Comparison of ENCODE assay signal across 8 mouse cellular contexts in the genomic region with DNA sequence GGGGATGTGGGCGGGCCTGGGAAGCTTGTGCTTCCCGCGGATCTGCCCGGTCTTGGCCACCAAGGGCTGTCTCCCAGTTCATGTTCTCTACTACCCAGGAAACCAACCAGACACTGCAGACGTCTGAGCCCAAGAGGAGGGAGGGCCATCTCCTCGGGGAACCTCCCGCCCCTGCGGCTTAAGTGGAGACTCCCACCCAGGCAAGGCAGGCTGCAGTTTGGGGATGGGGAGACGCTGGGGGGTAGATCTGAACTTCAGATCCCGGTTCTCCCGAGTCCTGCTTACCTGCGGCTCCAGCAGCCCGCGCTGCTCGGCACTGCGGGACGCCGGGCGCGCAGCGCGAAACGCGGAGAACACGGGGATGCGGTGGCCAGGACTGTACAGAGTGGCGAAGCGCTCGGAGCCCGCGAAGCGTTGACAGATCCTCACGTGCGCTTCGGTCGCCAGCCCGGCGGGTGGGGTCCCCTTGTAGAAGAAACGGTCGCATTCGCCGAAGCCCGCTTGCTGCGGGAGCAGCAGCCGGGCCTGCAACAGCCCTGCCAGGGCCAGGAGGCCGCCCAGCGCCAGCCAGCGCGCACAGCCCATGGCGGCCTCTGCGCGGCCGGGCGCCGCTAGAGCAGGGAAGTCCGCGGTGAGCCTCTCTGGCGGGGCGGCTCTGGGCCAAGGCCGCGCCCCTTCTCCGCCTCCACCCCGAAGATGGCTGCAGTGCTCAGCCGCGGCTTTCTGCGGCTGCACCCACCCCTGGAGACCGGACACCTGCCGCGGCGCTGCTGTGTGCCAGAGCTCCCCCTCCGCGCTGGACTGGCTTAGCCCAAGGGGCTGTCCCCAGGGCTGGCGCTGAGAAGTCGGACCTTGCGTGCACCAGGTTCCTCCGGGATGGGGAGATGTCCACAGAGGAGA. TPM values are rescaled to one million over a fixed set of nuclear protein-coding genes. Genes with fewer than 3 reads are reported as not detected.
A peak's percentile ranks its signal among the peaks of the same experiment; 100 is the strongest.
DNase-seq lines count a peak whose midpoint lies in the region; ATAC-seq and TF ChIP-seq lines count a peak whose summit lies in the region.

No protein-coding gene starts in this region.

- peak overlapping the region; percentile 48 to 65 for H3K4me3 ChIP-seq in MEL (ENCODE audit: control insufficient read depth in 1 of 2, insufficient read depth in 1 of 2, low read depth in 2 of 2, low read length in 2 of 2)
- H3K4me3 ChIP-seq in hindbrain, embryonic 10.5 days = peak overlapping the region; percentile 68
- peak overlapping the region; percentile 67 for H3K4me3 ChIP-seq in lung, postnatal 0 days (ENCODE audit: low read depth, low read length)

- H3K27me3 ChIP-seq in MEL (ENCODE audit: control insufficient read depth in 1 of 2, insufficient read depth in 2 of 2, low read length in 2 of 2) = no peaks in the 10 kb centered on the region
- peaks cover 20% of the 10 kb centered on the region for H3K27me3 ChIP-seq in hindbrain, embryonic 10.5 days (ENCODE audit: insufficient read depth, poor library complexity, severe bottlenecking)
- H3K27me3 ChIP-seq in lung, postnatal 0 days (replicated peaks; ENCODE audit: insufficient read depth, low read length) = no peaks in the 10 kb centered on the region

- ATAC-seq in frontal cortex, adult (ENCODE audit: low TSS enrichment) = peak; percentile 75
- ATAC-seq in lung, postnatal 0 days = peak; percentile 94

- H3K9ac ChIP-seq in MEL (ENCODE audit: control insufficient read depth, low read depth, low read length, poor library complexity, severe bottlenecking) = peak overlapping the region; percentile 81
- H3K9ac ChIP-seq in lung, postnatal 0 days (replicated peaks; ENCODE audit: low read depth) = peak overlapping the region; percentile 71

- no peak for TF ChIP-seq EP300 in MEL (IDR thresholded peaks at IDR 0.05; ENCODE audit: low read depth in 1 of 2, low read length in 2 of 2)
- TF ChIP-seq EP300 in lung, postnatal 0 days (IDR thresholded peaks at IDR 0.05) = no peak

- TF ChIP-seq RAD21 in MEL (IDR thresholded peaks at IDR 0.05; ENCODE audit: low read depth, low read length) = no peak

- under 1% methylated on average over 76 of the region's 76 CpGs for WGBS in hindbrain, embryonic 10.5 days
- WGBS in lung, postnatal 0 days = 2% methylated on average over 68 of the region's 76 CpGs

- peaks cover 0 to 26% of the 10 kb centered on the region in 2 experiments; a peak in 2 of 4 replicates for H3K36me3 ChIP-seq in MEL (ENCODE audit: control insufficient read depth in 1 of 2, insufficient read depth in 2 of 2, low read length in 2 of 2)
- H3K36me3 ChIP-seq in hindbrain, embryonic 10.5 days = no peaks in the 10 kb centered on the region
- H3K36me3 ChIP-seq in lung, postnatal 0 days (ENCODE audit: insufficient read depth, low read length) = no peaks in the 10 kb centered on the region

- peaks cover 12% of the 10 kb centered on the region for H3K79me2 ChIP-seq in MEL (ENCODE audit: control insufficient read depth, insufficient read depth, low read length, poor library complexity)

- H3K9me3 ChIP-seq in MEL (replicated peaks; ENCODE audit: insufficient read depth, low read length) = no peaks in the 10 kb centered on the region
- H3K9me3 ChIP-seq in hindbrain, embryonic 10.5 days = no peaks in the 10 kb centered on the region
- no peaks in the 10 kb centered on the region for H3K9me3 ChIP-seq in lung, postnatal 0 days (ENCODE audit: low read length)

- TF ChIP-seq POLR2A in MEL (IDR thresholded peaks at IDR 0.05; ENCODE audit: control insufficient read depth in 1 of 2, insufficient read depth in 1 of 2, low read depth in 1 of 2, low read length in 2 of 2, poor library complexity in 1 of 2) = peak; percentile 98 to 100

- H3K4me2 ChIP-seq in lung, postnatal 0 days (replicated peaks; ENCODE audit: low read depth, low read length) = peak overlapping the region; percentile 99

- peaks cover 10 to 37% of the 10 kb centered on the region in 2 experiments for H3K4me1 ChIP-seq in MEL (ENCODE audit: control insufficient read depth in 1 of 2, insufficient read depth in 2 of 2, low read length in 2 of 2)
- H3K4me1 ChIP-seq in hindbrain, embryonic 10.5 days (replicated peaks) = peaks cover 20% of the 10 kb centered on the region
- peaks cover 5% of the 10 kb centered on the region; the same call in 1 of the 2 replicates for H3K4me1 ChIP-seq in lung, postnatal 0 days (ENCODE audit: insufficient read depth, low read depth, low read length)

- TF ChIP-seq CTCF in MEL (IDR thresholded peaks at IDR 0.05 in 2 of 3, conservative IDR thresholded peaks at IDR 0.05 in 1 of 3; ENCODE audit: control insufficient read depth in 1 of 3, insufficient read depth in 1 of 3, low read depth in 2 of 3, low read length in 3 of 3, poor library complexity in 1 of 3, severe bottlenecking in 1 of 3) = no peak
- peak; percentile 47 for TF ChIP-seq CTCF in lung, postnatal 0 days (IDR thresholded peaks at IDR 0.05)

- peak; percentile 96 for DNase-seq in MEL (ENCODE audit: low read depth, low spot score)
- peak; percentile 87 for DNase-seq in cerebellum, adult 8-10 months
- peak; percentile 81 for DNase-seq in hindbrain, embryonic 10.5 days (ENCODE audit: low spot score)
- DNase-seq in layer of hippocampus, postnatal 10 days (ENCODE audit: low spot score in 2 of 2) = peak; percentile 78 to 85
- peak; percentile 94 for DNase-seq in lung, postnatal 0 days (ENCODE audit: low spot score)
- peak; percentile 71 for DNase-seq in ovary, postnatal 10 days (ENCODE audit: low spot score)
- DNase-seq in thymus, postnatal 0 days (ENCODE audit: low spot score) = peak; percentile 48

- H3K27ac ChIP-seq in MEL (ENCODE audit: control insufficient read depth, low read depth, low read length) = peak overlapping the region; percentile 67
- H3K27ac ChIP-seq in hindbrain, embryonic 10.5 days = peak overlapping the region; percentile 87
- H3K27ac ChIP-seq in lung, postnatal 0 days (ENCODE audit: low read length) = peak overlapping the region; percentile 84

TF ChIP-seq in MEL, 35 proteins besides CTCF, POLR2A, EP300 and RAD21:
- TF ChIP-seq GATA1 (IDR thresholded peaks at IDR 0.05; ENCODE audit: low read depth, low read length) = no peak; the same call in 1 of the 2 replicates
- no peak for TF ChIP-seq USF1 (IDR thresholded peaks at IDR 0.05; ENCODE audit: low read depth, low read length)
- TF ChIP-seq UBTF (IDR thresholded peaks at IDR 0.05; ENCODE audit: borderline replicate concordance, insufficient read depth, low read depth, low read length) = peak; percentile 99
- TF ChIP-seq TBP (IDR thresholded peaks at IDR 0.05; ENCODE audit: low read depth, low read length) = peak; percentile 41
- 0 out of 2 replicates have a peak, but pooled peaks have one; percentile 12 for TF ChIP-seq POLR2AphosphoS5 (IDR thresholded peaks at IDR 0.05; ENCODE audit: borderline replicate concordance, low read depth, low read length)
TF ChIP-seq in MEL: peak in this region for 3.

RNA-seq across cellular contexts. Expression of a gene that starts 0.7 kb away (rescaled TPM):
- 20.4 and 33.7 TPM in 2 replicates for total RNA-seq in MEL (2012; rRNA removed)
- polyA plus RNA-seq in MEL (2012; ENCODE audit: insufficient read depth in 1 of 2, insufficient read length in 2 of 2, low read depth in 1 of 2, low replicate concordance in 2 of 2, missing spikeins in 1 of 2) = 10 to 100 TPM in 1 of 2 experiments, not detected in 1; 31.1 TPM
- polyA plus RNA-seq in hindbrain, embryonic 10.5 days (2016; fragmentation: Nextera tagmentation; extraction: Ambion mirVana) = 7.1 and 7.4 TPM in 2 replicates
- 10 to 100 TPM; 38.8 to 43.2 TPM for total RNA-seq in layer of hippocampus, postnatal 10 days (2021)
- polyA plus RNA-seq in lung, postnatal 0 days (2015; fragmentation: Nextera tagmentation; extraction: Ambion mirVana) = 14.4 and 16.6 TPM in 2 replicates
- polyA plus RNA-seq in thymus, postnatal 0 days (2015; fragmentation: Nextera tagmentation; extraction: Ambion mirVana) = 8.8 and 9.6 TPM in 2 replicates

Comparison
In these comparisons a context has a peak if more than half of its experiments do, and no peak if none do; other contexts are left out.
1. Peak in every context shown above with its lines: DNase-seq, ATAC-seq, H3K4me3 ChIP-seq and H3K27ac ChIP-seq.